Mouse (Mus musculus): ENCODE data around the gene Coro1a. TPM values are rescaled to one million over a fixed set of nuclear protein-coding genes. Genes with fewer than 3 reads are reported as not detected.

Coro1a gene
- 1,152 TPM for total RNA-seq (2023)

DNA sequence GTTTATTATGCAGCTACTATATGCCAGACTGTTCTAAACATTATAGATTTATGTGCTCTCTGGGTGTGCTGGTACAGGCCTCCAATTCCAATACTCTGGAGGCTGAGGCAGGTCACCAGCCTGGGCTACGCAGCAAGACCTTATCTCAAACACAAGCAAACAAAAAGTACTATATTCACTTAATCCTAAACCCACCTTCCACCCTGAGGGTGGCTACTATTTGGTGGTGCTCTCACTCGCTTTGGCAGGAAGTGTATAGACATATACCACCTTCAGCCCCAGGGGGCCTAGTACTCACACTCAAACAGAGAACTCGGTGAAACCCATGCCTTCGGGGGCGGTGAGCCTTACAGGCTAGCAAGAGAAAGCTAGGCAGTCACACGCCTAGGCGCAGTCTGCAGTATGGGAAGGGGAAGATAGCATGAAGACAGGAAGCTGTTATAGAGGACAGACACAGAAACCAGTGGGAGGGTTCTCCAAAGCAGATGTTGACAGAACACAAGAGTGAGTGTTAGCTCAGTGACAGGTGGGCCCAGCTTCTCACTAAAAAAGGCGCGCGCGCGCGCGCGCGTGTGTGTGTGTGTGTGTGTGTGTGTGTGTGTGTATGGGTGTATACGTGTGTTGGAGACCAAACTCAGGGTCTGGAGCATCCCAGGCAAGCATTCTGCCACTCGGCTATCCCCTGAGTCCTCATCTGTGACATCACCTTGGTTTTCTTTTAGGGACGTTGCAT lies at the start of gene Coro1a:
Gene Coro1a (minus strand): TSS at position 346 of the 733 bp plus-strand sequence.

GRCm38 (mm10) chr7:126695631-126696207 lies 11.9 kb downstream of the Coro1a start, which contains the start of gene Slx1b:
Gene Slx1b, minus strand, starts transcription at chr7:126695784.

GRCm38 (mm10) chr7:126695210-126695611 lies 12.4 kb downstream of the Coro1a start, which contains the start of gene Bola2:
Gene Bola2, plus strand, starts transcription at chr7:126695401.

GRCm38 (mm10) chr7:126676207-126676606 lies 31.4 kb downstream of the Coro1a start, which contains the start of gene Sult1a1:
Gene Sult1a1, minus strand, starts transcription at chr7:126676432.

Other genes starting within 250 kb of the Coro1a start
- 1.1 TPM for gene Atp2a1, start 244.7 kb downstream of the Coro1a start, total RNA-seq (2023)
- gene Sh2b1, start 232.4 kb downstream of the Coro1a start, total RNA-seq (2023), result 78.7 TPM
- gene Tufm, start 220.4 kb downstream of the Coro1a start, total RNA-seq (2023), result 39.3 TPM
- 217 TPM for gene Atxn2l, start 204.3 kb downstream of the Coro1a start, total RNA-seq (2023)
- 106 TPM for gene Eif3c, start 141.4 kb downstream of the Coro1a start, total RNA-seq (2023)
- gene Apobr, start 122.8 kb downstream of the Coro1a start, total RNA-seq (2023), result 4.6 TPM
- 90.5 TPM for gene Cln3, start 122.0 kb downstream of the Coro1a start, total RNA-seq (2023)
- not detected for gene Il27, start 112.8 kb downstream of the Coro1a start, total RNA-seq (2023)
- gene Nupr1, start 76.9 kb downstream of the Coro1a start, total RNA-seq (2023), result not detected
- gene Sgf29, start 58.5 kb downstream of the Coro1a start, total RNA-seq (2023), result 58.8 TPM
- 0.59 TPM for gene Sult1a1, start 31.4 kb downstream of the Coro1a start, total RNA-seq (2023)
- 127 TPM for gene Bola2, start 12.4 kb downstream of the Coro1a start, total RNA-seq (2023)
- gene Slx1b, start 12.0 kb downstream of the Coro1a start, total RNA-seq (2023), result 6.8 TPM
- 29.3 TPM for gene Mapk3, start 51.8 kb upstream of the Coro1a start, total RNA-seq (2023)
- 2.6 TPM for gene Gdpd3, start 58.5 kb upstream of the Coro1a start, total RNA-seq (2023)
- gene Ypel3, start 69.2 kb upstream of the Coro1a start, total RNA-seq (2023), result 256 TPM
- 8.0 TPM for gene Tbx6, start 73.7 kb upstream of the Coro1a start, total RNA-seq (2023)
- gene Ppp4c, start 84.7 kb upstream of the Coro1a start, total RNA-seq (2023), result 239 TPM
- not detected for gene Fam57b, start 89.9 kb upstream of the Coro1a start, total RNA-seq (2023)
- gene 4930451I11Rik, start 123.9 kb upstream of the Coro1a start, total RNA-seq (2023), result not detected
- gene Doc2a, start 139.6 kb upstream of the Coro1a start, total RNA-seq (2023), result not detected
- 24.4 TPM for gene Hirip3, start 154.2 kb upstream of the Coro1a start, total RNA-seq (2023)
- gene Ino80e, start 154.6 kb upstream of the Coro1a start, total RNA-seq (2023), result 60.5 TPM
- gene Taok2, start 176.9 kb upstream of the Coro1a start, total RNA-seq (2023), result 72.3 TPM
- gene Tmem219, start 215.1 kb upstream of the Coro1a start, total RNA-seq (2023), result 22.6 TPM
- gene Kctd13, start 221.1 kb upstream of the Coro1a start, total RNA-seq (2023), result 37.3 TPM
- gene Asphd1, start 241.8 kb upstream of the Coro1a start, total RNA-seq (2023), result not detected
- gene Sez6l2, start 242.8 kb upstream of the Coro1a start, total RNA-seq (2023), result 6.1 TPM